Comparison of ENCODE assay signal across 17 mouse cellular contexts in the genomic region with DNA sequence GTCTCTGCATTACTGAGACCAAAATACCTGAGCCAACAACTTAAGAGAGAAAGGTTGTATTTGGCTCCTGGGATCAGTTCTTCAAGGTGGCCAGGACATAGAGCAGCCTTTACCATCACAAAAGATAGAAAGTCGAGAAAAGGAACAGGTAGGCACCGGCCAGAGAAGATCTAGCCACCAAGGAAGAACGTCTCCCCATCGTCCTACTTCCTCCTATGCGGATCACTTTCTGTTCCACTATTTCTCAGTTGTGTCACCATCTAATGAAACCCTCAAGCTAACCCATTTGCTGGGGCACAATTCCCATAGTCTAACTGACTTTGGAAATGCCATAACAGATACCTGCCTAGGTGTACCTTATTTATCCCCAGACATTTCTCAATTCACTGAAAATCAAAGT.
"Had no signal": no experiment of that assay in that cellular context is flagged by ENCODE, and none has a peak within 500 bp of the region (broad histone marks: within the 10 kb centered on the region; RNA-seq: fewer than 3 reads in every experiment).

No protein-coding gene starts in this region.

- ATAC-seq: hindbrain, embryonic 16.5 days; inflammation-experienced regulatory T-cells, adult 6 months; intestine, embryonic 15.5 days; intestine, postnatal 0 days had no signal

- DNase-seq: gastrocnemius, postnatal 10 days; gastrocnemius, postnatal 25 days; heart, adult 11 months; heart, adult 2 months; heart, postnatal 10 days; heart, postnatal 4 days; kidney, adult 18-20 months; kidney, adult 8-10 months; kidney, postnatal 10 days; kidney, postnatal 25 days; kidney, postnatal 4 days; liver; liver, embryonic 13.5 days had no signal
